Mouse (Mus musculus) right cerebral cortex, postnatal 14 days (tissue): ENCODE data around the gene Slc7a7.
A peak's percentile ranks its signal among the peaks of the same experiment; 100 is the strongest.

Experiments used
- DNase-seq: peaks from one replicate; pipeline ENCODE4 v3.0.0; 2022

The Slc7a7 gene

DNA sequence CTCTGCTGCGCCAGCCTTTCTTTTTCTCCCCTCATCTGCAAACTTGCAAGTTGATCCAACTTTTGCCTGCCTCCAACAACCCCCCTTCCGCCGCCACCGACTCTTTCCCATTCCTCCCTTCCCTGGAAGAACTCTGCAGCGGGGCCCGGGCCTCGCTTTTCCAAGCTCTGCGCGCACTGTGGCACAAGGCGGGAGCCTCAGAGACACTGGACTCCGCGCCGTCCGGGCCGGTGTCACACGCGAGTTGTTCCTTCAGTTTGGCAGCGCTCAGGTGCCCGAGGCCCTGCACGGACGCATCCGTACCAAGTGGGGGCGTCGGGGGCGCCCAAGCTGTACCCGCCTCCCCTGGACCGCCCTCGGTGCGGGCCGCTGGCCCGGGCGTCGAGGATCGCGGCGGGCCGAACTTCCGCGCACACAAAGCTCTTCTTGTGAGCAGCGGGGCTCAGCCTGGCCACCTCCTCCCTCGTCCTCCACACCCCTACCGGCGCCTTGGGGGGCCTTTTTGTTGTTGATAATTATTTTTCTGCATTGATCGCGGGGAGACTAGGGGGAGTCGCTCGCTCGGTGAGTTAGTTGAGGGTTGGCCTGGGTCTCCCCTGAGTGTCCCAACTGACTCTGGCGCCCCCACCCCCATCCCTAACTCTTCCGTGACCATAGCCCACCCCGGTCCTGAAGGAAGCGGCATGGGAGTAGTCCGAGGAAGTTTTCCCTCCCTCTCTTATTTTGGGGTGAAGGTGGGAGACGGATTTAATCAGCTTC, 14.7 kb upstream of the Slc7a7 start:
- DNase-seq = no peak

DNA sequence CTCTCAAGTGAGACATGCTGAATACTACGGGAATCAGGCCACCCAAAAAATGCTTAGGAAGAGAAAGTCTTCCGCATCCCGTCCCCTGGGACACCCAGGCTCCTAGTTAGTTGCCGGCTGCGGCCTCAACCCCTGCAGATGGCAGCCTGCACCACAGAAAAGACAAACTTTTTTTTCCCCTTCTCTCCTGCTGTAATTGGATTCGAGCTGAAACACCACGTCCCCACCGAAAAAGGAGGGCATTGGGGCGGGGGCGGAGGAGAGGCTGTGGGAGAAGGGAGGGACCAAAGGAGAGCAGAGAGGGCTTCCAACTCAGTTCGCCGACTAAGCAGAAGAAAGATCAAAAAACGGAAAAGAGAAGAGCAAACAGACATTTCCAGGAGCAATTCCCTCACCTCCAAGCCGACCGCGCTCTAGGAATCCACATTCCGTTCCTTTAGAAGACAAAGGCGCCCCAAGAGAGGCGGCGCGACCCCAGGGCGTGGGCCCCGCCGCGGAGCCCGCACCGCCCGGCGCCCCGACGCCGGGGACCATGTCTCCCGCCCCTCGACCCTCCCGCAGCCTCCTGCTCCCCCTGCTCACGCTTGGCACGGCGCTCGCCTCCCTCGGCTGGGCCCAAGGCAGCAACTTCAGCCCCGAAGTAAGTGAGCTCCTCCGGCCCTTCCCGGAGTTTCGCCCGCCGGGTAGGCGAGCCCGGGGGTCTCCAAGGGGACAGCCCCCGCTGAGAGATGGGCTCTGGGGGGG, 13.9 kb upstream of the Slc7a7 start, which contains the start of gene Mmp14:
Mmp14 (plus strand) TSS at position 279 of the 744 bp plus-strand sequence.
- DNase-seq = no peak

DNA sequence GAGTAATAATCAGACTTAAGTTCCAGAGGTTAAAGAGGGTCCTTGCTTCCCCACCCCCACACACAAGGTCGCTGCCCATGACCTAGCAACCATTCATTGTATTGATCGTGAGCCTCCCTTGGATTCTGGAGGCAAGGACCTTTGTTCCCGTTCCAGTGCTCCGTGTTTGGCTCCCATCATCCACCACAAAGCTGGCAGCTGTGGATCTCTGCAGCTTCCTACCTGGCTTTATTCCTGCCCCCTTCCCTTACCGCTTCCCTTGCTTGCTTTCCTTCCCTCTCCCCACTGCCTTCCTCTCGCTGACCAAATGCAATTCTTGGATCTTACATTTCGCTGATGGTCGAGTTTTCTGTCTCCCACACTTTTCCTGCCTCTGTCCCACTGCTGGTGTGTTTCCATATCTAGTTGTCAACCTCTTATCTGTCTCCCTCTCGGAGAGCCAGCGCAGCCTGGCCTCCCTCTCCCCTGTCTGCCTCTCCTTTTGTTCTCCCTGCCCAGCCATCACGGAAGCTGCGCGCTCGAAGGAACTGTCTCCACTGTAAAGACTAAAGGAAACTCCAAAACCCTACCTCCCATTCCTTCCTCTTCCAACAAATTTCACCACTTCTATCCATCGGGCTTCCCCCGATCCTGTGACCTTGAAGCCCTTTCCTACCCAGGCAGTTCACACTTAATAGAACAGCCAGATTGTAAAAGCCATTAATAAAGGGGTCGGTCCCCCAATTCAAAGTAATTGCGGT, 13.0 kb upstream of the Slc7a7 start:
- DNase-seq = no peak

DNA sequence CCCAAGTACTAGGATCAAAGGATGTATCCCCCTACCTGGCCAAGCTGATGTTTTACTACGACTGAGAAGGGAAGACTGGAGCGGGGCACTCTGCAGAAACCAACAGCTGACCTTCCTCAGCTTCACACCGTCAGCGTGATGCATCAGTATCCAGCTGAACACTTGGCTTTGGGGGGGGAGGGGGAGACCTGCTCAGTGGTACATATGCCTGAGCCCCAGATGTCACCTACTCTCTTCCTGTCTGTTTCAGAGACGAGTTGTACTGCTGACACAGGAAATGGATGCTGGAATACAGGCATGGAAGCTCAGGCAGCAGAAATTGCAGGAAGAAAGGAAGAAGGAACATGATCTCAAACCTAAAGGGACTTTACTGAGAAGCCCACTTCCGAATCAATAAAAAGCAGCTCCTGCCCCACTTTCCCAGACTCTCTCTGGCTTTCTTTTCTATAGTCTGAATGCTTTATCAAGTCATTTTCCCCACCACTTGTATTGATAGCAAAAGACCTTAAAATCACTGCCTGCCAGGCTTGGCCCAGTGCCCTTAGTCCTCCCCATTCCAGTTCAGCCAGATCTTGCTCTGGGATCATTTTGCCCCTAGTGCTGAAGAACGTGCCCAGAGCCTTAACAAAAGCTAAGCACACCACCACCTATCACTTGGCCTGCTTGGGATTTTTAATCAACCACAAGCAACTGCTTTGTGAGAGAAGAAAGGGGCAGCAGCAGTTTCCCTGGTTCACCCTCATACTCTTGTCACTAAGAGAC, 11.9 kb upstream of the Slc7a7 start:
- DNase-seq = no peak

DNA sequence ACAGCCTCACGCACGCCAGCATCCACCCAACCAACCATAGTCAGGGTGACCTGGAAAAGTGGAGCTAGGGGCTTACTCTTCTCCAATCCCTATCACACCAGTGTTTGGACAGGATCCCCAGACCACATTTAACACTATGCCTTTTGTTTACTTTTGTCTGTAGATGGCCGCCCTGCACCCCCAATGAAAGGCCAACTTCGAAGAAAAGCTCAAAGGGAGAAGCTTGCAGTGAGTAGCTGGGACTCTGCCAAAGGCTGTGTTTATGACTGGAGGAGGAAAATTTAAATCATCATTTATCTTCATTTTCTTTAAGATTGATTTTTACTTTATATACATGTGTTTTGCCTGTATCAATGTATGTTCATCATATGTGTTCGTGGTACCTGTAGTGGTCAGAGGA, 10.8 kb upstream of the Slc7a7 start:
- DNase-seq = no peak

DNA sequence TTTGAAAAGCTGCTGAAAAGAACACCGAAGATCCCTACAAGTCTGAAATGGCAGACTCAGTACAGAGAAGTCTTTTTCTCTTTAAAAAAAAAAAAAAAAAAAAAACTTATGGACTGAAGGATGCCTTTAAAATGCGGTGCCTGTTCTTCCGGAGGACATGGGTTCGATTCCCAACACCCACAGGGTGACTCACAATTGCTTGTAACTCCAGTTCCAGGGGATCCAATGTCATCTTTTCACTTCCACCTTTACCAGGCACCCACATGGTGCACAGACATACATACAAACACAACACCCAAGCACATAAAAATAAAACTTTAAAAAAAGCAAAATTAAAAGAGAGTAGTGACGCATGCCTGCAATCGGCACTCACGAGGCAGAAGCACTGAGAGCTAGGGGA, 10.1 kb upstream of the Slc7a7 start:
- no peak for DNase-seq

DNA sequence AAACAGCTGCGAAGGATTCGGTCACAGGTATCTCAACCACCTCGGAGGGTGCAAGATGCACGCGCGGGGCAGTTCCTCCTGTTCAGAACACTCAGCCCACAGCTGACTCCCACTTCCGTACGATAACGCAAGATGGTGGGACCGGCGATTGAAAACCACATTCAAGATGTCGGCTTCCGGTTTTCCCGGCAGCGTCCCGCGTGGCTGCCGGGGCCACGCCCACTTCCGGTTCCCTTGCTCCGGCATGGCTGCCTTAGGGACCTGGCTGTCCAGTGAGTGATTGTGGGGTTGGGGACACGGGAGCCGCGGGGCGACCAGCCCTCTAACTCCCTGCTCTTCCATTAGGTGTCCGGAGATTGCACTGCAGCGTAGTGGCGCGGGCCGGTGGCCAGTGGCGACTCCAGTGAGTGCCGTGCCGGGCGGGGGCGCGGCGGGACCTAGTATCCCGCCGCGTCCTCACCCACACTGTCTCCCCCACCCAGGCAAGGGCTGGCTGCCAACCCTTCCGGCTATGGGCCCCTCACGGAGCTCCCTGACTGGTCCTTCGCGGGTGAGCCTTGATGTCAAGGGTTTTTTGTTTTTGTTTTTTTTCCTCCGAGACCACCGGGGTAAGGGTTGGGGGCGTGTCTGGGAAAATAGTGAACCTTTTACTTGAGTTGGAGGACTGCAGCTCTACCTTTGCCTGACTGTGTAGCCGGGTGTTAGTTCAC, 9.3 kb upstream of the Slc7a7 start, which contains the start of gene Mrpl52:
Mrpl52 (plus strand) TSS at position 221 of the 710 bp plus-strand sequence.
- peak; percentile 91 for DNase-seq

DNA sequence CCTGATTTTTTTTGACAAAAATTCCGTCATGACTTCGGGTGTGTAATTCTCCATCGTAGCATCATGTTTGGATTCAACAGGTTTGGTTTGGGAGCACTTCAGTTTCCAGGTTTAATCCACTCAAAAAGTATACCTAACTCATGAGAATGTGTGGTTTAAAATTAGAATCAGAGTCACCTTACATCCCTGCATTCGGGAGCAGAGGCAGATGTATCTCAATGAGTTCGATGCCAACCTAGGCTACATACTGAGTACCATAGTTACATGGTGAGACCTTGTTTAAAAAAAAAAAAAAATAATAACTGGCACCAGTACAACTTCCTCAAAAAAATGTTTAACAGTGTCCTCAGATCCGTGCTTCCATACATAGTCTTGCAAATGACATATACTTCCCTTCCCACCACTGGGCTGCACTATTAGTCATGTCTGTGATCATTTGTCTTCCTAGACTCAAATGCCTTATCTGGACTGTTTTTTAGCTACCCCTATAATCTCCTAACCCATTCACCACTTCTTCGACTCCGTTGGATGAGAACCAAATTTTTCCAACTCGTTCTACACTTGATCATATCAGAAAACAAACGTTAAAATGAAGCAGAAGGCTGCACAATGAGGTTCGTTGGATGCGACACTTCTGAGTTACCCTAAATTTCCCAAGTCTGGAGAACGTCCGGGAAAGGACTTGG, 8.6 kb upstream of the Slc7a7 start:
- no peak for DNase-seq

DNA sequence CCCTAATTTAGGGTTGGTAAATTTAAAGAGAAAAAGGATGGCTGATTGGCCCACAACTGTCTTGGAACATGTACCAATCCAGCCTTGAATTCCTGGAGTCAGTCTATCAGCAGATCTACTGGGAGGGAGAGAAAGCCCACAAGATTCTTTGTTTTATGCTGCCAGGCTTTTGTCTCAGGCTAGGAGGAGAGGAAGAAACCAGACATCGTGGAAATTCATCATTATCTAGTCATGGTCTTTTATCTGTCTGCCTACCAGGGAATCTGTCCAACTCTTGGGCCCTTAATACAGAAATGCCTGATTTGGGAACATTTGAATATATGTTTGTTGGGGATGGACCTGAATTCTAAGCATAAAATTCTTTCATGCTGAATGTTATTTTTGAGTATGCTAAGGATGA, 8.0 kb upstream of the Slc7a7 start:
- no peak for DNase-seq

DNA sequence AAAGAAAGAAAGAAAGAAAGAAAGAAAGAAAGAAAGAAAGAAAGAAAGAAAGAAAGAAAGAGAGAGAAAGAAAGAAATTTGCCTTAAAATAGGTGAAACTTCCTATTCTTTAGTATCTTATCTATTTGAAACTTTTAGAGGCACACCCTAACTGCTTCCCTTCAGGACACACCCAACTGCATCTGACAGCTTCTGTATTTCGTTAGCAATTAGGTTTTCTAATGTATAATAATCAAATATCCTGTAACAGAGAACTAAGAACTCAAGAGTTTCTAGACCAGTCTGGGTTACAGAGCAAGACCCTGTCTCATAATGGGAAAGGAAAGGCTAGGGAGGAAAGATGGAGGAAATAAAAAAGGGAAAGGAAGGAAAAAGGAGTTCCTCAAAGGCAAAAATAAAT, 7.1 kb upstream of the Slc7a7 start:
- no peak for DNase-seq

DNA sequence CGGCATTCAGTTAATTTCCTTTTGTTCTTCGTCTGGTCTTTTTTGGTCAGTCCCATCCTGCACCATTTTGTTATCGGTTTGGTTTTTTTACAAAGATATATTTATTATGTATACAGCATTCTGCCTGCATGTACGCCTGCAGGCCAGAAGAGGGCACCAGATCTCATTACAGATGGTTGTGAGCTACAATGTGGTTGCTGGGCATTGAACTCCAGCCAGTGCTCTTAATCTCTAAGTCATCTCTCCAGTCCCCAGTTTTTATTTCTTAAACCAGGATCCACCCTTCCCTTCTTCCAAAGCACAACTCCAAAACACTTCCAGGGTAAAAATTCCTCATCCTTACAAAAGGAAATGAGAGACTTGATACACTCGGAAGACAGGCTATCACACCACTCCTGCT, 5.8 kb upstream of the Slc7a7 start:
- DNase-seq = no peak

DNA sequence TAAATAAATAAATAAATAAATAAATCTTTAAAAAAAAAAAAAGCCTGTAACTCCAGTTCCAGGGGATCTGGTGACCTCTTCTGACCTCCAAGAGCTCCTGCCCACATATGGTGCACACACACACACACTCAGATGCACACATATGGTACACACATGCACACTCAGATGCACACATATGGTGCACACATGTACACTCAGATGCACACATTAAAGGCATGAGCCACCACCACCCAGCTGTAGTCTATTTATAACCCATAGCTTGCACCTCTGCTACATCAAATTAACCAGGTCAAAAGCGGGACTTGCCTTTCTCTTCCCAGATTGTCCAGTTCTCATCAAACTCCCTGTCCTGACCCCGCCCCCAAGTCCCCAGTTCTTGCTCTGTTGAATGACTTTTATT, 3.4 kb upstream of the Slc7a7 start:
- DNase-seq = no peak

DNA sequence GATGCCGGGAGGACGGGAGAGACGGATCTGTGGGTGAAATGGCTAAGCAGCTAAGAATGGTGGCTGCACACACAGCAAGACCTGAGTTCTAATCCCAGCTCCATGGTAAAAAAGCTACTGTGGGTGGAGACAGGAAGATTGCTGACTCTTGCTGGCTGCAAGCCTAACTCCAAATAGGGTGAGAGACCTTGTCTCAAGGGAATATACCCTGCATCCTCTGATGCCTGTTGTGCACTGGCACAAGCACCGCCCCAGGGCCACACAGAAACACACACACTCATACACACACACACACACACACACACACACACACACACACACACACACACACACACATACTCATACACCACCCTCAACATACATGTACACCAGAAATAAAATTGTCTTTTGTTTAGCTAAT, 750 bp downstream of the Slc7a7 start:
- no peak for DNase-seq

DNA sequence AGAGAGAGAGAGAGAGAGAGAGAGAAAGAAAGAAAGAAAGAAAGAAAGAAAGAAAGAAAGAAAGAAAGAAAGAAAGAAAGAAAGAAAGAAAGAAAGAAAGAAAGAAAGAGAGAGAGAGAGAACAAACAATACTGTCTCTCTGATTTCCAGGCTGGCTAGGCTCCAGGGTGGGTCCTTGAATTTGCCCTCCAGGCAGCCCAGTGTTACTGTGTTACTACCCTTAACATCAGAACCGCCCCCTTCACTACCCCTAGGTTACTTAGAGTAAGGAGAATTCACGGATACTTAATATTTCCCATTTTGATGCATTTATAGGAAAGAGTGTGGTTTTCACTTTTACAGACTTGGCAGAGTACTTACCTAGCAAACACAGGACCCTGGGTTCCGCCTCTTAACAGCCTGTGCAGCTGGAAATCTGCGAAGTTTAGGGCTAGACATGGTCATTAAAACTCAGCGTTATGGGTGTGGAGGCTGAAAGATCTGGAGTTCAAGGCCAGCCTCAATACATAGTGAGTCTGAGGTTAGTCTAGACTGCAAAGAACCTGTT, 1.3 kb downstream of the Slc7a7 start:
- DNase-seq = no peak

DNA sequence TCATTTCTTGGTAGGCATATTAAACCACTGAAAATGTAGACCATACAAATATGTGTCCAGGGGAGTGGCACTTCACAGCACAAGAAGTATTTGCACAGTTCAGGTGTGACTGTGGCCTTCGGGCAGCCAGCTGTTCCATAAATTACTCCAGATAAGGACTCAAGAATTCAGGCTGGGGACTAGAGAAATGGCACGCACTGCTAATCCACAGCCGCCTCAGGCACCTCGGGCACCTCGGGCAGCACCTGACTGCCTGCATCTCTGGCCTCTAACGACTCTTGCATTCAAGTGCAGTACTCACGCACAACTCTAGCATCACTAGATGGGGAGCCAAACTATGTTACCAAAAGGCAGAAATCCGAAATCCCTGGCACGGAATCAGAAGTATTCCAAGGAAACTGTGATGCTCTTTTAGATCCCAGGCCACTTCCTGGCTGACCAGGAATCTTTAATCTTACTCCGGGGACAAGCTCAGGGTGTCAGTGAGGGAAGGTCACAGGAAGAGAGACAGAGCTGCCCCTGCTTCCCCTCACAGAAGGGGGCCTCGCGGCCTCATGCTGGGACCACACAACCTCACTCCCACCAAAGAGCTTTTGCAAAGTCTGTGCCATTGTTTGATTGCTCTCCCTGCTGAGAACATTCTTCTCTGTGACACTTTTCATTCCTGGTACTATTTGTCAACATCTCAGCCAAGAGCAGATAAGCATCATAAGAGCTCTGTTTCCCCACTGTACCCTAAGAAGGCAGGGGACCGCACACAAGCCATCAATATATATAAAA, 2.1 kb downstream of the Slc7a7 start:
- no peak for DNase-seq

DNA sequence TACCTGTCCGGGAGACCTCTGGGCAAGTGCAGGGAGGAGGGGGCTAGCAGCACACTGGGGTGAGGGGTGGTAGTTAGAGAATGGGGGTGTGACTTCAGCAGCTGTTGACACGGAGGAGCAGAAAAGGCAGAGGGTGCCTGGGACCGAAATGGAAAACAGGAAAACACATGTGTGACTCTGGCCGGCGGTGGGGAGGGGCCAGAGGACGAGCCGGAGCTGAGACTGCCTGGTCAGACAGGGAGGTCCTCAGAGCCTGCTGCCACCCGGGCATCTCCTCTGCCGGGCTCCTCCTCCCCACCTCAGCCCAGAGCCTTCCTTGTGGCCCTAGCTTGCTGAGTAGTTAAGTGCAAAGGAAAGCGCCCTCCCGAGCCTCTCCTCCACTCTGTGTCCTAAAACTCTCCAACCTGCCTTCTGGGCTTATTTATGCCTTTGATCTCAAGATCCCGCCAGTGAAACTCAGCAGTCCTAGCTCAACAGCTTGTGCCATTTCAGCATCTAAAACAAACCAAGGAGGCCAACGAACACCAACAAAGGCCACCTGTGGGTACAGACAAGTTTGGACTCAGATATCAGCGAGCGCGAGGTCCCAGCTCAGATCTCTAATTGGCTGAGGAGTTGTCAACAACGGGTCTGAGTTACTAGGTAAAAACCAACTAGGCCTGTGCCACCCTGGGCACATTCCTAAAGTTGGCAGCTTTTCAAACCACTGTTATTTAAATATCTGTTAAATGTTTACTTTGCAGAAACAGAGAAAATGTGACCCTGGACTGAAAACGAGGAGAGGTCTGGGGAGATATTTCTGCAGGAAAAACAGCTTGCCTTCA, 3.5 kb downstream of the Slc7a7 start:
- DNase-seq = no peak

DNA sequence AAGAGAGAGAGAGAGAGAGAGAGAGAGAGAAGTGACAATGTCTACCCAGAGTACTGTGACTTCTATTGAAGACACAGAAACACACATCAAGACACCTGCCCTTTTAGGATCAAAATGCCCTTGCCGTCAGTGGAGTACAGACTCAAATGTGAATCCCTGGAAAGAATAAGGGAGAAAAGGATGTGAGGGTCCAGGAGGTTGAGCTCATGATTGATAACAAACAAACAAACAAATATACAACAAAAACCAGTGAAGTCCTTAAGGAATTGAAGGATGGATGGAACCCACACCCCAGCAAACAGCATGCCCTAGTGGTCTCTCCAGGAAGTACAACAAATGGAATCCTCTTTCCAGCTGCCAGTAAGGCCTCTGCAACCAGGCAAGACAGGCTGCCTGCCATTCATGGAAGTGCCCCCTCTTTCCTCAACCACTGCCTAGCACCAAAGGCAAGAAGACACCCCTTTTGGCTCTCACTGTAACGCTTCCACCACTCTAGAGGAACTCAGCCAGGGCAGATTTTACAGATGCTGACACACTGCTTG, 4.9 kb downstream of the Slc7a7 start:
- DNase-seq = no peak

DNA sequence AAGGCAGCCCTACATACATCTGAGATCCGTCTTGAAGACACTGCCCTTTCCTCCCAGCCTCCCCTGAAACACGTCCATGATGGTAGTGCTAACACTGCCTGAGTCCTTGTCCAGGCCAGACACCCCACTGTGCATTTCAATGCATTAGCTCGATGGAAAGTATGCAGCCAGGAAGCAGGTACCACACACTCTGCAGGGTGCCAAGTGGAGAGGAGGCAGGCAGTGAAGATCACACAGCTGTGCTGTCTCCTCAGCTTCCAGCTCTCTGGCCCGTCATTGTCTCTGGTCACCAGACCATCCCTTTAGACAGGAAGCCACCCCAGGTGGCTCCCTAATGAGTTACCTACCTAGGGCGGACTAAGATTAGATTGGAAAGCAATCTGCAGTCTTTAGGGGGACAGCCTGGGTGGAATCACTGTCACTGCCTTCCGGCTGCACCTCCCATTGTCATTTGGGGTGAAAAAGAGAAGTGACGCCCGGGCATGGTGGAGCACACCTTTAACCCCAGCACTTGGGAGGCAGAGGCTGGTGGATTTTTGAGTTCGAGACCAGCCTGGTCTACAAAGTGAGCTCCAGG, 5.5 kb downstream of the Slc7a7 start:
- no peak for DNase-seq
